In the genomic region with DNA sequence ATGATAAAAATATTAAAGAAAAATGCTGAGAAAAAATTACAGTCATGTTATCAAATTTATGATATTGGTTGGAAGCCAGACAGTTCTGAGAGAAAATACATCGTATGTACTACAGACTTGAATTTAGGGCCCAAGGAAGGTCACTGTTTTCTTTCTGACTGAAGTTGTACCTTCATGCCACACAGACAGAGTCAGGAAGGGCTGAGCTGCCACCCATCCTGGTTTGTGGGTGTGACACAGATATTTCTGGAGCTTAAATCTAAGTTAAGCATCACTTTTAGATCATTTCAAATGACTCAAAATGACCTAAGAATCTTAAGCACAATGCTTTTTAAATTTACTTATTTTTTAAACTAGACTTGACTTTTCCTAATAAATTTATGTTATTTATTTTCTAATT, we compare ENCODE assay signal across 21 mouse cellular contexts.
"Had no signal": no experiment of that assay in that cellular context is flagged by ENCODE, and none has a peak within 500 bp of the region (broad histone marks: within the 10 kb centered on the region; RNA-seq: fewer than 3 reads in every experiment).

No protein-coding gene starts in this region.

- H3K4me1 ChIP-seq: heart, embryonic 10.5 days; heart, embryonic 12.5 days; hindbrain, embryonic 12.5 days; intestine, embryonic 15.5 days; limb, embryonic 10.5 days; limb, embryonic 12.5 days; liver, embryonic 13.5 days; liver, embryonic 15.5 days had no signal

- H3K36me3 ChIP-seq: heart, embryonic 10.5 days; heart, embryonic 12.5 days; hindbrain, embryonic 10.5 days; hindbrain, embryonic 12.5 days; intestine, embryonic 15.5 days; kidney, embryonic 15.5 days; limb, embryonic 10.5 days; limb, embryonic 12.5 days; liver, embryonic 13.5 days; liver, embryonic 15.5 days had no signal

- ATAC-seq: hindbrain, embryonic 16.5 days; inflammation-experienced regulatory T-cells, adult 6 months; intestine, embryonic 15.5 days; intestine, postnatal 0 days; liver, postnatal 0 days had no signal

- H3K4me3 ChIP-seq: heart, embryonic 10.5 days; heart, embryonic 12.5 days; hindbrain, embryonic 10.5 days; hindbrain, embryonic 12.5 days; intestine, embryonic 15.5 days; kidney, embryonic 15.5 days; layer of hippocampus, adult 2 months; left cerebral cortex, adult 2 months; limb, embryonic 10.5 days; limb, embryonic 12.5 days; liver, embryonic 13.5 days; liver, embryonic 15.5 days had no signal

- H3K27me3 ChIP-seq: heart, embryonic 12.5 days; hindbrain, embryonic 12.5 days; intestine, embryonic 15.5 days; kidney, embryonic 15.5 days; limb, embryonic 12.5 days; liver, embryonic 13.5 days; liver, embryonic 15.5 days had no signal

- H3K4me2 ChIP-seq: heart, embryonic 12.5 days; hindbrain, embryonic 12.5 days; hindbrain, embryonic 14.5 days; intestine, embryonic 15.5 days; kidney, embryonic 15.5 days; limb, embryonic 12.5 days; liver, embryonic 11.5 days; liver, embryonic 13.5 days; liver, embryonic 15.5 days had no signal

- H3K27ac ChIP-seq: heart, embryonic 10.5 days; hindbrain, embryonic 10.5 days; hindbrain, embryonic 12.5 days; hindbrain, embryonic 14.5 days; intestine, embryonic 15.5 days; kidney, embryonic 15.5 days; layer of hippocampus, adult 2 months; left cerebral cortex, adult 2 months; limb, embryonic 10.5 days; limb, embryonic 12.5 days; liver, embryonic 13.5 days; liver, embryonic 15.5 days had no signal

- H3K9me3 ChIP-seq: heart, embryonic 10.5 days; heart, embryonic 12.5 days; hindbrain, embryonic 10.5 days; hindbrain, embryonic 12.5 days; intestine, embryonic 15.5 days; kidney, embryonic 15.5 days; limb, embryonic 10.5 days; limb, embryonic 12.5 days; liver, embryonic 13.5 days; liver, embryonic 15.5 days had no signal

- H3K9ac ChIP-seq: heart, embryonic 12.5 days; hindbrain, embryonic 12.5 days; hindbrain, embryonic 14.5 days; intestine, embryonic 15.5 days; kidney, embryonic 15.5 days; limb, embryonic 12.5 days; liver, embryonic 13.5 days; liver, embryonic 15.5 days; liver, postnatal 0 days had no signal

- DNase-seq: gastrocnemius, postnatal 14 days; heart, postnatal 4 days; liver; liver, embryonic 13.5 days; liver, postnatal 0 days had no signal
